Comparison of ENCODE assay signal across 23 mouse cellular contexts in genomic region chr13:54349126-54349759, GRCm38 (mm10). TPM values are rescaled to one million over a fixed set of nuclear protein-coding genes. Genes with fewer than 3 reads are reported as not detected.
A peak's percentile ranks its signal among the peaks of the same experiment; 100 is the strongest.
DNase-seq lines count a peak whose midpoint lies in the region; ATAC-seq and TF ChIP-seq lines count a peak whose summit lies in the region.
"Had no signal": no experiment of that assay in that cellular context is flagged by ENCODE, and none has a peak within 500 bp of the region (broad histone marks: within the 10 kb centered on the region; RNA-seq: fewer than 3 reads in every experiment).

No protein-coding gene starts in this region.

- 12% methylated on average over 10 of the region's 10 CpGs for WGBS in cerebellum, adult 2 months
- 80% methylated on average over 10 of the region's 10 CpGs for WGBS in intestine, embryonic 16.5 days

- no peaks in the 10 kb centered on the region for H3K9me3 ChIP-seq in intestine, embryonic 16.5 days (ENCODE audit: control insufficient read depth, low read length)
- H3K9me3 ChIP-seq: embryonic facial prominence, embryonic 15.5 days; heart, embryonic 10.5 days; intestine, embryonic 15.5 days; lung, embryonic 15.5 days; neural tube, embryonic 13.5 days had no signal

- TF ChIP-seq POLR2A in cerebellum, adult 2 months (IDR thresholded peaks at IDR 0.05; ENCODE audit: borderline replicate concordance, insufficient read depth, low read length): no peak

- H3K4me2 ChIP-seq in intestine, embryonic 16.5 days (ENCODE audit: low read depth, low read length): no peak overlapping the region
- H3K4me2 ChIP-seq: embryonic facial prominence, embryonic 15.5 days; hindbrain, embryonic 14.5 days; intestine, embryonic 15.5 days; lung, embryonic 15.5 days; midbrain, embryonic 12.5 days; neural tube, embryonic 13.5 days had no signal

- H3K36me3 ChIP-seq in intestine, embryonic 16.5 days (ENCODE audit: control insufficient read depth, insufficient read depth, low read length): no peaks in the 10 kb centered on the region
- H3K36me3 ChIP-seq: embryonic facial prominence, embryonic 15.5 days; heart, embryonic 10.5 days; intestine, embryonic 15.5 days; lung, embryonic 15.5 days; midbrain, embryonic 12.5 days; neural tube, embryonic 13.5 days had no signal

- peak overlapping the region; percentile 28 for H3K27ac ChIP-seq in left cerebral cortex, adult 2 months
- peak overlapping the region; percentile 38 for H3K27ac ChIP-seq in cerebellum, adult 2 months (ENCODE audit: insufficient read depth, low read length)
- no peak overlapping the region for H3K27ac ChIP-seq in intestine, embryonic 16.5 days (ENCODE audit: low read length)
- H3K27ac ChIP-seq: embryonic facial prominence, embryonic 15.5 days; heart, embryonic 10.5 days; hindbrain, embryonic 14.5 days; intestine, embryonic 15.5 days; liver, embryonic 14.5 days; lung, embryonic 15.5 days; macrophage; midbrain, embryonic 12.5 days; neural tube, embryonic 13.5 days had no signal

- intact Hi-C loops in left cerebral cortex, adult 2 months (cut with DNase I): no loop called here

- no peak for ATAC-seq in activated CD4-positive, CD25-positive, alpha-beta regulatory T cell, adult 4 months
- no peak for ATAC-seq in intestine, embryonic 16.5 days
- ATAC-seq: forebrain, embryonic 16.5 days; intestine, embryonic 15.5 days had no signal

- no peak for TF ChIP-seq CTCF in left cerebral cortex, adult 2 months (IDR thresholded peaks at IDR 0.05)
- TF ChIP-seq CTCF in cerebellum, adult 2 months (IDR thresholded peaks at IDR 0.05; ENCODE audit: borderline replicate concordance, insufficient read depth, low read depth, low read length): peak; percentile 25; the same call in 1 of the 2 replicates

- H3K27me3 ChIP-seq in cerebellum, adult 2 months (ENCODE audit: control insufficient read depth, insufficient read depth, low read length): no peaks in the 10 kb centered on the region
- H3K27me3 ChIP-seq in intestine, embryonic 16.5 days (replicated peaks; ENCODE audit: control insufficient read depth, insufficient read depth, low read length): no peaks in the 10 kb centered on the region
- H3K27me3 ChIP-seq: embryonic facial prominence, embryonic 15.5 days; intestine, embryonic 15.5 days; lung, embryonic 15.5 days; midbrain, embryonic 12.5 days; neural tube, embryonic 13.5 days had no signal

- H3K9ac ChIP-seq in intestine, embryonic 16.5 days (ENCODE audit: low read depth, low read length): no peak overlapping the region
- H3K9ac ChIP-seq: embryonic facial prominence, embryonic 15.5 days; hindbrain, embryonic 14.5 days; intestine, embryonic 15.5 days; liver, embryonic 14.5 days; lung, embryonic 15.5 days; midbrain, embryonic 12.5 days; neural tube, embryonic 13.5 days had no signal

- no peak overlapping the region for H3K4me3 ChIP-seq in left cerebral cortex, adult 2 months
- H3K4me3 ChIP-seq in cerebellum, adult 2 months (replicated peaks; ENCODE audit: insufficient read depth, low read depth, low read length): no peak overlapping the region
- no peak overlapping the region for H3K4me3 ChIP-seq in intestine, embryonic 16.5 days (ENCODE audit: low read length)
- H3K4me3 ChIP-seq: embryonic facial prominence, embryonic 15.5 days; heart, embryonic 10.5 days; intestine, embryonic 15.5 days; lung, embryonic 15.5 days; midbrain, embryonic 12.5 days; neural tube, embryonic 13.5 days had no signal

- no peak for DNase-seq in left cerebral cortex, adult 2 months (ENCODE audit: extremely low spot score in 1 of 2, low spot score in 2 of 2)
- DNase-seq in left cerebral cortex, adult 9 months (ENCODE audit: low spot score in 2 of 2): no peak
- peak; percentile 55 for DNase-seq in adrenal gland, postnatal 14 days
- DNase-seq in cerebellum, adult 2 months: peak; percentile 76 to 83
- peak; percentile 72 to 73 for DNase-seq in cerebellum, postnatal 36 days
- DNase-seq: B cell, adult 2 months; embryo, embryonic 11 days; gastrocnemius, postnatal 36 days; kidney, postnatal 36 days; spleen, adult 18-20 months; thymus, postnatal 36 days had no signal

- peaks cover 29% of the 10 kb centered on the region for H3K4me1 ChIP-seq in cerebellum, adult 2 months (ENCODE audit: control insufficient read depth, insufficient read depth, low read length)
- H3K4me1 ChIP-seq in intestine, embryonic 16.5 days (ENCODE audit: control insufficient read depth, insufficient read depth, low read length): no peaks in the 10 kb centered on the region
- H3K4me1 ChIP-seq: embryonic facial prominence, embryonic 15.5 days; heart, embryonic 10.5 days; intestine, embryonic 15.5 days had no signal

RNA-seq across cellular contexts. Expression of gene Cplx2, which starts 21.9 kb away (rescaled TPM):
- total RNA-seq in left cerebral cortex, adult 2 months (2021): 100 to 1,000 TPM; 798 to 848 TPM
- 29.2 and 35.4 TPM in 2 replicates for total RNA-seq in adrenal gland, postnatal 14 days (2021)
- polyA plus RNA-seq in cerebellum, adult 2 months (2012; rRNA removed): 361 and 392 TPM in 2 replicates
- not detected for polyA plus RNA-seq in activated CD4-positive, CD25-positive, alpha-beta regulatory T cell, adult 4 months (2017; shearing (Covaris generic))
- polyA plus RNA-seq in intestine, embryonic 16.5 days (2015; fragmentation: Nextera tagmentation; extraction: Ambion mirVana): 4.1 and 5.1 TPM in 2 replicates
- polyA plus RNA-seq: macrophage had no signal

Comparison
In these comparisons a context has a peak if more than half of its experiments do, and no peak if none do; other contexts are left out.
1. DNase-seq: peak in adrenal gland, postnatal 14 days (single experiment), cerebellum, adult 2 months (2 of 2) and cerebellum, postnatal 36 days (2 of 2); none in left cerebral cortex, adult 2 months (0 of 2) and left cerebral cortex, adult 9 months (0 of 2).
2. RNA of gene Cplx2, which starts 21.9 kb away (polyA plus RNA-seq): 361 to 392 TPM in cerebellum, adult 2 months; 4.1 to 5.1 TPM in intestine, embryonic 16.5 days and not detected in activated CD4-positive, CD25-positive, alpha-beta regulatory T cell, adult 4 months; every median in the first group is over 10 times any median in the second.